Mouse (Mus musculus): ENCODE measurements around the gene Phf23. TPM values are rescaled to one million over a fixed set of nuclear protein-coding genes. Genes with fewer than 3 reads are reported as not detected.

Gene Phf23
- polyA plus RNA-seq, 1 experiment: 58.6 TPM

DNA sequence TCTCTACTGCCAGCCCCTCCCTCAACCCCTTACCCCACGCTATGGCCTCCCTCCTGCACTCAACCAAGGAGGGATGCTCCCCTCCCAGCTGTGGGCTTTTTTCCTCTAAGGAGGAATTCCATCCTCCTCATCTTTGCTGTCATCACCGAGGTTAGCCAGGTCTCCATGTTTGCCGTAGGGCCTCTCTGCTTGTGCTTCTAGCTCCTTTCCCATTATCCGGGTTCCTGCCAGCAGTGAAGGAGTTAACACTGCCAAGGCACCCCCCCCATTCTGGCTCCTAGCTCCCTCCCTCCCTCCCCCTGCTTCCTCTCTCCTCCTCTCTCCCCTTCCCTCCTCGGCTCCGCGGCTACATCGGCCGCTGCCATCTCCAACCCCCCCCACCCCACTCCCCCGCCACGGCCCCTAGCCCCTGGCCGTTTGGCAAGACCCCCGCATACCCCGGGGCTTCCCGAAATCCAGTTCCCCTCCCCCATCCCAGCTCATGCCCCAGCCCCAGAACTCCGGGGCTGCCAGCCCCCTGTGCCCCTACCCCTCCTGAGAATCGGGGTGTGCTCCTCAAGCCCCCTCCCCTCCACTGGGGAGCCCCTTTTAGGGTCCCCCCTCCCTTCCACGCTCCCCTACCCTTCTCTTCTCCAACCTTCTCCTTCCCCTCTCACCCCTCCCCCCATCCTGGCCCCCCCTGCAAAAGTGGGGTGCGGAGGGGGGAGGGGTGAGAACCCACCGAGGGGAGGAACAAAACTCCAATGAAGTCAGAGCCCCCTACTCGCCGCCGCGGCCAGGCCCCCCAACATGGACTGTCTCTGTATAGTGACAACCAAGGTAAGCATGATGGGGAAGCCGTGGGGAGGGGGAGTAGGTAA is 22.8 kb downstream of the Phf23 start:
- Histone ChIP-seq H3K79me2 (ENCODE audit: control insufficient read depth, insufficient read depth) (peaks cover 29% of the 10 kb centered on the region), H3K27me3 (ENCODE audit: control insufficient read depth, insufficient read depth, insufficient read length) (no peaks in the 10 kb centered on the region), H3K4me3 (peak overlapping the region; percentile 43), H3ac (ENCODE audit: control insufficient read depth, insufficient read length) (no peak overlapping the region), H3K36me3 (ENCODE audit: control insufficient read depth, insufficient read depth) (no peaks in the 10 kb centered on the region), H3K4me2 (ENCODE audit: low read depth) (peak overlapping the region; percentile 92)
- TF ChIP-seq TCF12 (IDR thresholded peaks at IDR 0.05; ENCODE audit: insufficient read depth, poor library complexity, severe bottlenecking) (no peak), REST (IDR thresholded peaks at IDR 0.05; ENCODE audit: insufficient read depth, insufficient read length) (no peak), CEBPB (IDR thresholded peaks at IDR 0.05; ENCODE audit: insufficient read depth, poor library complexity, severe bottlenecking) (no peak), POLR2AphosphoS2 (IDR thresholded peaks at IDR 0.05; ENCODE audit: insufficient read length, low read depth) (no peak), USF1 (IDR thresholded peaks at IDR 0.05; ENCODE audit: low read depth) (no peak), E2F4 (IDR thresholded peaks at IDR 0.05; ENCODE audit: insufficient read depth) (no peak), TCF3 (IDR thresholded peaks at IDR 0.05; ENCODE audit: insufficient read length, low read depth) (no peak), SRF (IDR thresholded peaks at IDR 0.05; ENCODE audit: control insufficient read depth, insufficient read length, low read depth) (no peak), POLR2A (IDR thresholded peaks at IDR 0.05; ENCODE audit: insufficient read length, low read depth) (no peak), MYOG (IDR thresholded peaks at IDR 0.05; ENCODE audit: control insufficient read depth in 1 of 3, insufficient read depth in 1 of 3, insufficient read length in 2 of 3, low read depth in 2 of 3) (no peak), MAX (IDR thresholded peaks at IDR 0.05; ENCODE audit: low read depth) (no peak), MYOD1 (IDR thresholded peaks at IDR 0.05; ENCODE audit: control insufficient read depth in 1 of 3, insufficient read length in 2 of 3, low read depth in 2 of 3) (no peak)

- TF ChIP-seq REST (IDR thresholded peaks at IDR 0.05; ENCODE audit: insufficient read depth, insufficient read length): no peak
- H3K79me2 ChIP-seq (ENCODE audit: control insufficient read depth, insufficient read depth): peaks cover 32% of the 10 kb centered on the region
- no peak overlapping the region for H3ac ChIP-seq (ENCODE audit: control insufficient read depth, insufficient read length)
- no peaks in the 10 kb centered on the region for H3K27me3 ChIP-seq (ENCODE audit: control insufficient read depth, insufficient read depth, insufficient read length)
- no peaks in the 10 kb centered on the region for H3K36me3 ChIP-seq (ENCODE audit: control insufficient read depth, insufficient read depth)
- peak overlapping the region; percentile 43 for H3K4me3 ChIP-seq
- H3K4me2 ChIP-seq (ENCODE audit: low read depth): peak overlapping the region; percentile 92
Measured at GRCm38 (mm10) chr11:70019495-70020021, 24.0 kb downstream of the Phf23 start.

GRCm38 (mm10) chr11:70020022-70020631 is 24.6 kb downstream of the Phf23 start:
- H3K36me3 ChIP-seq (ENCODE audit: control insufficient read depth, insufficient read depth): no peaks in the 10 kb centered on the region
- peak overlapping the region; percentile 43 for H3K4me3 ChIP-seq
- H3K27me3 ChIP-seq (ENCODE audit: control insufficient read depth, insufficient read depth, insufficient read length): no peaks in the 10 kb centered on the region
- H3K4me2 ChIP-seq (ENCODE audit: low read depth): peak overlapping the region; percentile 92
- no peak overlapping the region for H3ac ChIP-seq (ENCODE audit: control insufficient read depth, insufficient read length)
- TF ChIP-seq SRF (IDR thresholded peaks at IDR 0.05; ENCODE audit: control insufficient read depth, insufficient read length, low read depth) (no peak), POLR2A (IDR thresholded peaks at IDR 0.05; ENCODE audit: insufficient read length, low read depth) (peak; percentile 36), REST (IDR thresholded peaks at IDR 0.05; ENCODE audit: insufficient read depth, insufficient read length) (no peak), POLR2AphosphoS2 (IDR thresholded peaks at IDR 0.05; ENCODE audit: insufficient read length, low read depth) (peak; percentile 49)
- peaks cover 35% of the 10 kb centered on the region for H3K79me2 ChIP-seq (ENCODE audit: control insufficient read depth, insufficient read depth)

DNA sequence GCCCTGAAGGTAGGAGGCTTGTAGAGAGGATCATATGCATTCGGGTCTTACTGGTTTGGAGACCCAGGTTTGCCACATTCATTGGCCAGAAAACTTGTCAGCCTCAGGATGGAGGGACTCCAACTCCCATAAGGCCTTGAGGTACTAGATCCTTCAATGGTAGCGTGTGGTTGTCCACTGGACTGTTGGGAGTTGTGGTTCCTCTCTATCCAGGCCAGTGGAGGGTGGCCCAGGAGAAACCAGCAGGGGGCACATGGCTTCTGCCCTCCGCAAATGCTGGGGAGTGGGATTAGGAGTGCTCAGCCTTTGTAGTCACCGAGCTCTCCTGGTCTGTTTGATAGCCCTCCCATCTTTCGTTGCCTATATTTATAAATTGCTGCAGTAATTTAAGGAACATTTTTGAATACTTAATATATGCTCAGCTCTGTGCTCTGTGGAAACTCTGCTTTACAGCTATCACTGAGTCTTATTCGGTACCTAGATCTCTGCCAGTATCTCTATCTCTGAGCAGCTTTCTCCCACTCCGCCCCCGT is 25.2 kb downstream of the Phf23 start:
- peak overlapping the region; percentile 92 for H3K4me2 ChIP-seq (ENCODE audit: low read depth)
- TF ChIP-seq CEBPB (IDR thresholded peaks at IDR 0.05; ENCODE audit: insufficient read depth, poor library complexity, severe bottlenecking): no peak
- no peak for TF ChIP-seq TCF12 (IDR thresholded peaks at IDR 0.05; ENCODE audit: insufficient read depth, poor library complexity, severe bottlenecking)
- TF ChIP-seq MAX (IDR thresholded peaks at IDR 0.05; ENCODE audit: low read depth): no peak
- no peak for TF ChIP-seq MYOG (IDR thresholded peaks at IDR 0.05; ENCODE audit: control insufficient read depth in 1 of 3, insufficient read depth in 1 of 3, insufficient read length in 2 of 3, low read depth in 2 of 3)
- TF ChIP-seq USF1 (IDR thresholded peaks at IDR 0.05; ENCODE audit: low read depth): no peak
- no peak for TF ChIP-seq TCF3 (IDR thresholded peaks at IDR 0.05; ENCODE audit: insufficient read length, low read depth)
- TF ChIP-seq POLR2AphosphoS2 (IDR thresholded peaks at IDR 0.05; ENCODE audit: insufficient read length, low read depth): no peak
- TF ChIP-seq POLR2A (IDR thresholded peaks at IDR 0.05; ENCODE audit: insufficient read length, low read depth): no peak
- TF ChIP-seq E2F4 (IDR thresholded peaks at IDR 0.05; ENCODE audit: insufficient read depth): no peak
- no peak for TF ChIP-seq REST (IDR thresholded peaks at IDR 0.05; ENCODE audit: insufficient read depth, insufficient read length)
- no peak for TF ChIP-seq SRF (IDR thresholded peaks at IDR 0.05; ENCODE audit: control insufficient read depth, insufficient read length, low read depth)
- no peak for TF ChIP-seq MYOD1 (IDR thresholded peaks at IDR 0.05; ENCODE audit: control insufficient read depth in 1 of 3, insufficient read length in 2 of 3, low read depth in 2 of 3)
- no peak overlapping the region for H3ac ChIP-seq (ENCODE audit: control insufficient read depth, insufficient read length)
- H3K27me3 ChIP-seq (ENCODE audit: control insufficient read depth, insufficient read depth, insufficient read length): no peaks in the 10 kb centered on the region
- H3K79me2 ChIP-seq (ENCODE audit: control insufficient read depth, insufficient read depth): peaks cover 35% of the 10 kb centered on the region
- H3K4me3 ChIP-seq: peak overlapping the region; percentile 43
- no peaks in the 10 kb centered on the region for H3K36me3 ChIP-seq (ENCODE audit: control insufficient read depth, insufficient read depth)
